Mouse (Mus musculus) retina, adult 2 months (tissue): Measurements from ENCODE around the gene Gas2l1.

Experiments used
- DNase-seq: peaks from one replicate; pipeline ENCODE4 v3.0.0-alpha.2; 2012; ENCODE audit warnings: low read depth, low spot score

Gene Gas2l1

DNA sequence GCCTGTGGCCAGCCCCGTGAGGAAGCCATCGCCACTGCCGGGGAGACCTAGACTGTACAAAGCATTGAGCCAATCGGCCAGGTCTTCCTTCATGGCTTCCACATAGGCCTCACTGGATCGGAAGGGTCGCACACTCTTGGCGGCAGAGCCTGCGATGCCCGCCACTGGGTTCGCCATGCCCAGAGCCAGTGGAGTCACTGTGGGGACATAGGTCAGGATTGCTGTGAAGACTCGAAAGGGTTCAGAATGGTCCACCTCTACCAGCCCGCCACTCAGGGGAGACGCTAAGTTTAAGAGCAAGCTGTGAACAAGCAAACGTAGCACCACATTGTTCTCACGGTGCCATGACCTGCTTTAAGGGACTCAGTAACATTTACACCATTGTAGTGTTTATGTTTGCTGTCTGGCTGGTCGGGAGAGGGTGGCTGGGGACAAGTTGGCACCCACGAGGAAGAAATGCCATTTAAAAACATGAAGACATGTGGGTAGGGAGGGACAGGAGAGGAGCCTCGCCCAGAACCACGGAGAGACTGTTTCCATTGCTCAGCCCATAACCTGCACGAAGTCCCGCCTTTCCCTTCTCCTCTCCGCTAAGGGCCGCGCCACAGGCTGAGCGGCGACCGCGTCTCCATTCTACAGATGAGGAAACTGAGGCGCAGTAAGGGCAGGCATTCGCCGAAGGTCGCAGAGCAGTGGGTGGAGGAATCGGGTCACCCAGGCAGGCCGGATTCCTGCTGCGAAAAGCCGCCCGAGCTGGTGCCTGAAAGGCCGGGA, 658 bp downstream of the Gas2l1 start:
- DNase-seq, result no peak

DNA sequence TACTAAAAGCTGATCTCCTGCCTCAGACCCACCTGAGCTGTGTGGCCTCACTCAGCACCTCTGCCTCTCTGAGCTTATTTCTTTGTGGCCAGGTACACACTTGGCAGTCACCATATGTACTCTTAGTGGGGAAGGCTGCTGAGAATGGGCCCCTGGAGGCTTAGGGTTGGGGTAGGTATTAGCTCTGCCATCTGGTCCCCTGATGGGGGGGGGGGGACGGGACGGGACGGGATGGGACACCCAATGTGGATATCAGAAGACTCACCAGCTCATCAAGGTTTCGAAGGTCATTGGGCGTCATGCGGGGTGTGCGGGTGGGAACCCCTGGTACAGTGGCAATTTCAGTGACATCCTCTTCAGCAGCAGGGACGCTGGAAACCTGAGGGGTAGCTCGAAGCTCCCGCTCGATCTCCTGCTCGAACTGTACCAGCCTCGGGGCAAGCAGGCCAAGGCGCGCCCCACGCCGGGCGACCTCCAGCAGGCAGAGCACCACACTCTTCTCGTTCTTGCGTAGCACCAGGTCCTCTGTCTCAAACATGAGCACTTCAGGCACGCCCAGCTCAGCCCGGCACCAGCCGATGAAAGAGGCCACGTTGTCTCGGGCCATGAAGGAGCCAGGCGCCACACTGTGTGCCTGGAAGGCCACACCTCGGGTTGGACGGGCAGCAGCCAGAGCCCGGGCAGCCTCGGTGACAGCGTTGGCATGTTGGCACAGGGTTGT, 1.4 kb downstream of the Gas2l1 start:
- no peak for DNase-seq

GRCm38 (mm10) chr11:5062860-5063505, 2.1 kb downstream of the Gas2l1 start:
- DNase-seq, result no peak

DNA sequence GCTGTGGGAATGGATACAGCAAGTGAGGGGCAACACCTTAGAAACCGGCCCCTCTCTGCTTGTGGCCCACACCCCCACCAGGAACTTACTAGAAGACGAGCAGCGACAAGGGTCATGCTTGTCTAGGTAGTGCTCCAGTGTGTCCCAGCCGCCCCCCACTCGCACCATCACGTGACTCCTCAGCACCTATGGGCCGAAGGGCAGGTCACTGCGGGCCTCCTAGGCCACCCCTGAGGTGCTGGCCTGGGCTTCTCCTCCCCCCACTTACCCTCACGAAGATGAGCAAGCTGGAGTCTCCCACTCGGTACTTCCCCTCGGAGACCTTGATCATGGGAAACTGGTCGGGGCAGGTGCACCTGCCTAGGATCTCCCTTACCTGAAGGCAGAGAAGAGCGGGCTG, 2.8 kb downstream of the Gas2l1 start:
- no peak for DNase-seq

DNA sequence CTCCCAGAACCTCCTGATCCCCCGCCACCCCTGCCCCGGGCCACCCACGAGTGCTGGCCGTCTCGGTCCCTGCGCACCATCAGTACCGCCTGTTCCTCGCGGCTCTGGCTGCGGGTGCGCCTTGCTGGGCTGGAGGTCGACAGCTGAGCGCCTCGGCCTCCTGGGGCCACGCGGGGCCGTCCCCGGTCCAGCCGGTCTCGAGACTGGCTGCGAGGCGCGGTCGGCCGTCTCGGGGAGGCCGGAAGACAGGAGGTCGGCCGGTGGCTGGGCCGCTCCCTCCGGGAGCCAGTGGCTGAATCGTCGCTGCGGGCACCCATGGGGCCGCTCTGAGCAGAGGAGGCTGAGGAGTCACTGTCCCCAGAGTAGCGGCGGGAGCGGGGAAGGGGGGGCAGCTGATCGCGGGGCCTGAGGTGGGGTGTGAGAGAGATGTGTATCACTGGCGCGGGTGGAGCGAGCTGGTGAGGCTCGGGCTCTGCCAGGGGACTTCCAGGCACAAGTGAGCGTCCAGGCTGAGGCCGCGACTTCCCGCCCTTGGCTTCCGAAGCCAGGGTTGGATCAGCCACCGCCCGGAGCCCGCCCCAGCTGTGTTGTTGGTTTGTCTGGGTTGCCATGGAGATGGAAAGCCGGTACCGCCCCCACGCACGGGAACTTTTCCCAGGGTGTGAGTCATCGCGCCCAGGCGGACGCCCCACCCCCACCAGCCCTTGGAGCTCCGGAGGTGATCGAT, 3.6 kb downstream of the Gas2l1 start:
- no peak for DNase-seq

GRCm38 (mm10) chr11:5060756-5061412, 4.2 kb downstream of the Gas2l1 start:
- DNase-seq, result no peak

DNA sequence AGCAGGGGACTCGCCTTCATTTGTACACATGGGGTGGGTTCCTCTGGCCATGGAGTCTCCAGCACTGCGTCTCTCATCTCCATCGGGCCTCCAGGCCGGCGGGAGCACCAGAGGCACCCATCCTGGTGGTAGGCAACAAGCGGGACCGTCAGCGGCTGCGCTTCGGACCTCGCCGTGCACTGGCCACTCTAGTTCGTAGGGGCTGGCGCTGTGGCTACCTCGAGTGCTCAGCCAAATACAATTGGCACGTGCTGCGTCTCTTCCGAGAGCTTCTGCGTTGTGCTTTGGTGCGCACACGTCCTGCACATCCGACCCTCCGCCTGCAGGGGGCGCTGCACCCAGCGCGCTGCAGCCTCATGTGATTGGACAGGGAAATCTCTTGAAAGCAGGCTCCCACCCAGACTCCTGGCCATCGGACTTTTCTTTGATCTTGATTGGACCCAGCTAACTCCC, 5.4 kb downstream of the Gas2l1 start:
- no peak for DNase-seq

DNA sequence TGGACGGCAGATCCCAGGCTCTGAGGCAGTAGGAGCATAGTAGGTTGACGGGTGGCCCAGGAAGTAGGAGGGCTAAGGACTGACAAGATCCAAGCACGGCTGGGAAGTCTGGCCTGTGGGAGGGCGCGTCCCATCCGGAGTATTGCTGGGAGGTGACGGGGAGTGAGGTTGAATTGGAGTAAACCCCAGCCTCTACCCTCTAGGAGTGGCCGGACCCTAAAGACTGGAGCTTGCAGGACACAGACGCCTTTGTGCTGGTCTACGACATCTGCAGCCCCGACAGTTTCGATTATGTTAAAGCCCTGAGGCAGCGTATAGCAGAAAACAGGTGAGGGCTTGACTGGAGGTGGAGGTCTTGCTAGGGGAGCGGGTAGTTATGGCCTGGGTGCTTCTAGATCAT, 5.9 kb downstream of the Gas2l1 start:
- DNase-seq, result no peak

GRCm38 (mm10) chr11:5058783-5059182, 6.3 kb downstream of the Gas2l1 start:
- no peak for DNase-seq

- no peak for DNase-seq
Observed at GRCm38 (mm10) chr11:5057856-5058641, 7.1 kb downstream of the Gas2l1 start, which contains the start of gene Rasl10a. Gene Rasl10a, plus strand, starts transcription at chr11:5058128.

DNA sequence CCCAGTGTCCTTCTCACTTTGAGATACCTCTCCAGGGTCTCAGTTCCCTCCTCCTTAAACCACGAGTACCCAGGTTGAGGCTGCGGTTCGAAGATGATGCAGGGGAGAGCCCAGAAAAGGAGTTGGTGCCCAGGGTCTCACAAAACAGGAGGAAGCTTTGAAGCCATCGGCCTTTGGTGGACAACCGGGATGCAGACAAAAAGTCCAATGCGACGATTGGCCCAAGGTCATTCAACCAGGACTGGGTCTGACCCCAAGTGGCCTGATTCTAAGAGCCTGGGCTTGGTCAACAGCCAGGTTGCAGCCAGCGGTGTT, 7.6 kb downstream of the Gas2l1 start:
- no peak for DNase-seq

GRCm38 (mm10) chr11:5057064-5057463, 8.1 kb downstream of the Gas2l1 start:
- no peak for DNase-seq

DNA sequence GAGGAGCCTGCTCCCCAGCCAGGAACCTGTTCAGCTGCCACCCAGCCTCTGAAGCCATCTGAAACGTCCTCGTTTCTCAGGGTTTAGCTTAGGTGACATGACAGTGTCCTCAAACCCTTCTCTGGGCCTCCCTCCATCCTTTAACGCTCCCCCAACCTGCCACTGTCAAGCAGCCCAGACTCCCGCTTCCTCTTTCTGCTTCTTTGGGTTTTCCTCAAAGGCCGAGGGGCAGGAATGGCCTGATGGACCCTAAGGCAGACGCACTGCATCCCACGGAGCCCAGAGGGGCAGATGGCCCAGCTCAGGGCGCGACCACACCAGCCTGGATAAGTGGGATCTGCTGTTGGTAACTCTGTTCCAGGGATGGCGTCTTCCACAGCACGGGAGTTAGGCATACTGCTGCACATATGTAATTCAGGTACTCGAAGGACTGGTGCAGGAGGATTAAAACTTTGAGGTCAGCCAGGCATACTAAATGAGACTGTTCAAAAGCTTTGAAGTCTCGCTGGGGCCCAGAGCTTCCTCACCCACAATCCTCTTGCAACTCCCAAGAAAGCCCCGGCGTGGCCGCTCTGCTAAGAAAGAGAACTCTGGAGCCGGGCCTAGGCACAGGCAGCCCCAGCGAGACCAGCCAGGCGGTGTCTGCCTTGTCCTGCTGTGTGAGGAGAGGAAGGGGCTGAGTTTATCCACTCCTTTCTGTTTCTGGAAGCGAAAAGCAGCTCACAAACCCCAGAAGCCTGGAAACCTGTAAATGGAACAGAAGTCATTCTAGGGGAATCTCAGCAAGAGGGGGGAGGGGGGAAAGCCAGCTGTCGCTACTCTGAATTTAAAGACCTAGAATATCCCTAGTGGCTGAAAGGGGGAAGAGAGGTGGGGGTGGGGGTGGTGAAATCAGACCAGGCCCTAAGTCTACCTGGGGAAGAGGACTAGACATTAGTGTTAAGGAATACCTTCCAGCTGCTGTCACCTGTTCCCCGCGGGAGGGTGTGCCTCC, 8.9 kb downstream of the Gas2l1 start:
- no peak for DNase-seq

DNA sequence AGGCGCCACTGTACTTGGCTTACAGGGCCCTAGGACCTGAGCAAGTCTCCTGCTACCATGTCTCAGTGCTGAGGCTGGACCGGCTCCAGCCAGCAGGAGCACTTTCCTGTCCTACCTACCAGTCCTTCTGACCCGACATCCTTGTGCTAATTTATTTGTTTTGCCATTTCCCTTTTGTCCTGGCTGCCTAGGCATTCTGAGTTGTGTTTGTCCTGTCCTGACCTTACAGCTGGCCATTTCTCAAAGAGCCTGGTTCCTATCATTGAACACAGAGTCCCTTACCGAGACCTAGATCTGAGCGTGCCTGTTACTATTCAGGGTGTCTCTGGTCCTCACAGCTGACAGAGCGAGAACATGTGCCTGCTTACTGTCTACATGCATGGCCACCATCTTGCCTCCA, 10.3 kb downstream of the Gas2l1 start:
- DNase-seq, result no peak

GRCm38 (mm10) chr11:5054151-5054550, 11.0 kb downstream of the Gas2l1 start:
- no peak for DNase-seq

DNA sequence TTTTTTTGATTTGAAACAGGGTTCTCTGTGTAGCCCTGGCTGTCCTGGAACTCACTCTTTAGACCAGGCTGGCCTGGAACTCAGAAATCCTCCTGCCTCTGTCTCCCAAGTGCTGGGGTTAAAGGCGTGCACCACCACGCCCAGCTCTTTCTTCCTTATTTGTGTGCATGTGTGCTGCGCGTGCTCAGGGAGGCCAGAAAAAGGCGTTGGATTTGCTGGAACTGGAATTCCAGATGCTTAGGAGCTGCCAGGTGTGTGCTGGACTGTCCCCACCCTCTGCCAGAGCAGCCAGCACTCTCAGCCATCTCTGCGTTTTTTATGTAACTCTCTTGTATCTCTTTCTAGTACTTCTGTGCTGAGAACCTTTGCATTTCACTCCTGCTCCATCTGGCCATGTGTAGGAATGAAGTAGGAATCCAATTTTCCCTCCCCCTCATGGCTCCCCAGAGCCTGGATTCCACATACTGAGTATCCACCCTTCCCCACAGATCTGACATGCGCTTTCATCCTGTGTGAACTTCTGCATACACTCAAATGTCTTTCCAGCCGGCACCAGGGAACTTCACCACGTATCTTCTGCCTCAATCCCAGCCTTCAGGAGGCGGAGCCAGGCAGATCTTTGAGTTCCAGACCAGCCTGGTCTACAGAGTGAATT, 12.8 kb downstream of the Gas2l1 start:
- DNase-seq, result no peak

- no peak for DNase-seq
Observed at GRCm38 (mm10) chr11:5051629-5052028, 13.5 kb downstream of the Gas2l1 start.

DNA sequence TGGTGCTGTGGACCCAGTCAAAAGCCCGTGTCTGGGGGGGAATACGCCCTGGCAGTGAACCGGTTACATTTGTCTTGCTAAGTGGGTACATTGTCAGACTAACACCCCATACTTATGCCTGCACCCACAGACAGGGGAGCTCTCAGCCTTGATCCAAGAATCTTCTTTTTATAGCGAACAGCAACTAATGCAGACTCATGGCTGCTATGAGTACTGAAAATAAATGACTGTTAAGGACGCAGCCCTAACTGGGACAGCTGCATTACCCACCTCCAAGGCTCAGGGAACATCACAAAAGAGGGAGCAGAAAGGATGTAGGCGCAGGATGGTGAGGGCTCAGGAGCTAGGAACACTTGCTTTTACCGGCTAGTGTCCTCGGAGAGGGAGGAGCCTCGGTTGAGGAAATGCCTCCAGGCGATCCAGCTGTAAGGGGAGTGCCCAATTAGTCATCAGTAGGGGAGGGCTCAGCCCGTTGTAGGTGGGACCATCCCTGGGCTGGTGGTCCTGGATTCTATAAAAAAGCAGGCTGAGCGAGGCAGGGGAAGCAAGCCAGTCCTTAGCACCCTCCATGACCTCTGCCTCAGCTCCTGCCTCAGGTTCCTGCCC, 18.7 kb downstream of the Gas2l1 start:
- no peak for DNase-seq
